Mouse (Mus musculus) gastrocnemius, postnatal 10 days (tissue): ENCODE measurements at regions not wholly inside any gene's neighbourhood (a gene's known extent, or its start where the extent isn't known, plus 50 kb on each side); places are given as distances from the start of the nearest gene placed in this dataset.

Experiments
- DNase-seq: peaks from one replicate; pipeline ENCODE4 v3.0.0; 2021; ENCODE audit warnings: mixed read lengths

GRCm38 (mm10) chr8:115549112-115549511, 158.5 kb downstream of the Maf start:
- DNase-seq, result no peak

GRCm38 (mm10) chr8:115544067-115544466, 163.5 kb downstream of the Maf start:
- DNase-seq, result no peak

- DNase-seq, result no peak
These were observed 164.7 kb downstream of the Maf start for GRCm38 (mm10) chr8:115542935-115543334.

GRCm38 (mm10) chr8:115539600-115539999, 168.0 kb downstream of the Maf start:
- no peak for DNase-seq

- DNase-seq, result no peak
These were observed 169.4 kb downstream of the Maf start for GRCm38 (mm10) chr8:115538236-115538635.

- DNase-seq, result no peak
These were observed 169.8 kb downstream of the Maf start for GRCm38 (mm10) chr8:115537761-115538160.

- peak; percentile 16 for DNase-seq
These were observed 170.8 kb downstream of the Maf start for GRCm38 (mm10) chr8:115536554-115537346.

GRCm38 (mm10) chr8:115536001-115536400, 171.6 kb downstream of the Maf start:
- DNase-seq, result peak; percentile 45

- DNase-seq, result no peak
These were observed 173.6 kb downstream of the Maf start for GRCm38 (mm10) chr8:115534030-115534429.

- no peak for DNase-seq
These were observed 176.3 kb downstream of the Maf start for GRCm38 (mm10) chr8:115531343-115531742.

GRCm38 (mm10) chr8:115529568-115530342, 177.8 kb downstream of the Maf start:
- no peak for DNase-seq

- DNase-seq, result no peak
These were observed 178.7 kb downstream of the Maf start for GRCm38 (mm10) chr8:115528879-115529278.

GRCm38 (mm10) chr8:115525149-115525548, 182.4 kb downstream of the Maf start:
- DNase-seq, result no peak

GRCm38 (mm10) chr8:115524713-115525112, 182.9 kb downstream of the Maf start:
- peak; percentile 22 for DNase-seq

- DNase-seq, result no peak
These were observed 185.1 kb downstream of the Maf start for GRCm38 (mm10) chr8:115522527-115522926.

- no peak for DNase-seq
These were observed 191.9 kb downstream of the Maf start for GRCm38 (mm10) chr8:115515647-115516046.

GRCm38 (mm10) chr8:115514485-115514884, 193.1 kb downstream of the Maf start:
- no peak for DNase-seq

- DNase-seq, result no peak
These were observed 200.4 kb downstream of the Maf start for GRCm38 (mm10) chr8:115507180-115507579.

GRCm38 (mm10) chr8:115506741-115507140, 200.9 kb downstream of the Maf start:
- no peak for DNase-seq

- DNase-seq, result no peak
These were observed 211.6 kb downstream of the Maf start for GRCm38 (mm10) chr8:115496016-115496415.

GRCm38 (mm10) chr8:115494353-115494752, 213.2 kb downstream of the Maf start:
- no peak for DNase-seq

- no peak for DNase-seq
These were observed 220.7 kb downstream of the Maf start for GRCm38 (mm10) chr8:115486904-115487303.

GRCm38 (mm10) chr8:115481136-115481535, 226.5 kb downstream of the Maf start:
- no peak for DNase-seq
